Mouse (Mus musculus) bone marrow, adult 2 months (tissue): ENCODE measurements around the gene Tmem256. TPM values are rescaled to one million over a fixed set of nuclear protein-coding genes. Genes with fewer than 3 reads are reported as not detected.

Experiments
- H3K27ac ChIP-seq: fragments of 200-500 bp; 2 replicates; pipeline ENCODE4 v1.5.1; 2012; ENCODE audit warnings: low read depth, mild to moderate bottlenecking, control low read depth, inconsistent platforms, low read length; ENCODE audit not compliant: control insufficient read depth, poor library complexity, insufficient read depth
- H3K4me1 ChIP-seq: fragments of 200-500 bp; 2 replicates; pipeline ENCODE4 v1.6.1; 2011; ENCODE audit warnings: low read length; ENCODE audit not compliant: control insufficient read depth, insufficient read depth
- H3K4me3 ChIP-seq: fragments of 200-500 bp; replicated peaks from 2 replicates; pipeline ENCODE3; 2011; ENCODE audit warnings: mild to moderate bottlenecking, low read depth, low read length, control low read depth; ENCODE audit not compliant: control insufficient read depth
- CTCF ChIP-seq: fragments of 200-500 bp; IDR thresholded peaks from 2 replicates; pipeline ENCODE4 v1.5.1; 2011; ENCODE audit warnings: low read length, control low read depth; ENCODE audit not compliant: control insufficient read depth, insufficient read depth
- POLR2A ChIP-seq: fragments of 200-500 bp; IDR thresholded peaks from 2 replicates; pipeline ENCODE4 v1.6.1; 2011; ENCODE audit warnings: low read depth, mild to moderate bottlenecking, control low read depth, low read length, borderline replicate concordance; ENCODE audit not compliant: control insufficient read depth
- WGBS: fragments of 180-500 bp; shearing (Covaris S2); methylation state at CpG from one replicate; pipeline ENCODE4 v1.1.7; 2018; 5-methylcytosine and 5-hydroxymethylcytosine counted together
- polyA plus RNA-seq: library from polyadenylated mRNA; stranded (reverse); fragments of >200 nt; gene quantifications from 2 replicates; pipeline ENCODE4 v1.2.4, GENCODE M21; 2011; ENCODE audit warnings: low replicate concordance; ENCODE audit not compliant: missing spikeins, insufficient read depth, insufficient read length

The Tmem256 gene
- polyA plus RNA-seq, 1 experiment: 202 TPM

DNA sequence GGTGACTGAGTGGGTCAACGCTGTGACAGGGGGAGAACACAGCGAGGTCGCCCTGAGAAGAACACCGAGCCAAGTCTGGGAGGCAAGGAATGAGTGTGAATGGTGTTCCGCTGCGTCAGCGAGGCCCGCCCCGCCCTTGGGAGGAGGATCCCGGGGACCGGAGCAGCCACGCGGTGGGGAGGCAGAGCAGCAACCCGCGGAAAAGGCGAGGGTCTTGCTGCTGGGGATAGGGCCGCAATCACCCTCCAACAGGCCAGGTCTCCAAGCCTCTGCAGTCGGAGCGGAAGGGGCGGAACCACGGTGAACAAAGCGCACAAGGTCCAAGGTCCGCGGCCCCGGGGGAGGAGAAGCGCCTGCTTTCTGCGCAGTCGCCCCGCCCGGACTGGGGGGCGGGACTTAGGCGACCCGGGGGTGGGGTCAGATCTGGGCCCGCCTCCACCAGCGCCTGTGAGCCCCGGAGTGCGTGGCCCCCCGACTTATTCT is 7.9 kb downstream of the Tmem256 start, which contains the start of gene Plscr3:
Gene Plscr3 (plus strand): TSS at position 179 of the 483 bp plus-strand sequence.
- Histone ChIP-seq H3K4me1 (peaks cover 18% of the 10 kb centered on the region), H3K4me3 (peak within 1 kb of the TSS; percentile 85), H3K27ac (peak within 1 kb of the TSS; percentile 82)
- TF ChIP-seq POLR2A (peak; percentile 89), CTCF (no peak)
- under 1% methylated on average over 38 of the region's 38 CpGs for WGBS

GRCm38 (mm10) chr11:69846738-69847688 is 8.7 kb downstream of the Tmem256 start:
- H3K4me3 ChIP-seq: peak overlapping the region; percentile 85
- WGBS: 6% methylated on average over 37 of the region's 37 CpGs
- TF ChIP-seq CTCF (no peak), POLR2A (0 out of 2 replicates have a peak, but pooled peaks have one; percentile 38)
- peaks cover 21% of the 10 kb centered on the region for H3K4me1 ChIP-seq
- H3K27ac ChIP-seq: peak overlapping the region; percentile 70

GRCm38 (mm10) chr11:69848021-69848420 is 9.7 kb downstream of the Tmem256 start:
- Histone ChIP-seq H3K4me1 (peaks cover 21% of the 10 kb centered on the region), H3K27ac (no peak overlapping the region; the same call in 1 of the 2 replicates), H3K4me3 (no peak overlapping the region)
- TF ChIP-seq CTCF: no peak
- TF ChIP-seq POLR2A: no peak
- 92% methylated on average over 6 of the region's 6 CpGs for WGBS

DNA sequence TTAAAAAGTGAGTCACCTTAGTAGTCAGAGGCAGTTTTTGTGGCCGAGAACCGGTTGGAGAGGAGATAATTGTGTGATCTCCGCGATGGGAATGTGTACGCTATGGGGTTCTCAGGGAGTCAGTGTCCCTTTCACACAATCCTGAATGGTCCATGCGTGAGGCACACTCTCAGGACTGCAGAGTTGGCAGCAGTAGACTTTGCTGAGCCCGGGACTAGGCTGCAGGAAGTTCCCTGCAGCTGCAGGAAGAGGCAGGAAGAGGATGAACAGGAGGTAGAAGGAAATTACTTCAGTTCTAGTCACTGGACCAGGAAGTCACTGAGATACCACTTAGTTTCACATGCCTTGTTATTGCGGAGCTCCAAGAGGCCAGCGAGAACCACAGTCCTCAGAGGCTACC is 10.8 kb downstream of the Tmem256 start:
- WGBS: 52% methylated on average over 9 of the region's 9 CpGs
- TF ChIP-seq POLR2A: no peak
- TF ChIP-seq CTCF: no peak
- Histone ChIP-seq H3K4me3 (no peak overlapping the region), H3K27ac (peak overlapping the region; percentile 69), H3K4me1 (peaks cover 21% of the 10 kb centered on the region)

DNA sequence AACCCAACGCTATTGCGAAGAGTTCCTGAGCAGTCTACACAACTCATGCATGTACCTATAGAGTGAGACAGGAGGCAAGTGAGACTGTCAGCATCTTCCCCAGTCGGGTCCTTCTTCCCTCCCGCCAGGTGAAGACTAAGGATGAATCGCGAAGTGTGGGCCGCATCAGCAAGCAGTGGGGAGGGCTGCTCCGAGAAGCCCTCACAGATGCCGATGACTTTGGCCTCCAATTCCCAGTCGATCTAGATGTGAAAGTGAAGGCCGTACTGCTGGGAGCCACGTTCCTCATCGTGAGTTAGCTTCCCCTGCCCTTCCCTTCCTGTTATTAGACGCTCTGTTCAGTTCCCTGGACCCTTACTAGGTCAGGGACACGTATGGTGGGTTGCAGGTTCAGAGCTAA is 11.6 kb downstream of the Tmem256 start:
- Histone ChIP-seq H3K4me1 (peaks cover 21% of the 10 kb centered on the region), H3K27ac (peak overlapping the region; percentile 25; the same call in 1 of the 2 replicates), H3K4me3 (no peak overlapping the region)
- TF ChIP-seq CTCF (no peak), POLR2A (no peak)
- WGBS: 66% methylated on average over 15 of the region's 15 CpGs

- H3K4me3 ChIP-seq: no peak overlapping the region
- H3K4me1 ChIP-seq: peaks cover 21% of the 10 kb centered on the region
- no peak for TF ChIP-seq POLR2A
- TF ChIP-seq CTCF: no peak
- H3K27ac ChIP-seq: peak overlapping the region; percentile 50
- WGBS: 10% methylated on average over 8 of the region's 8 CpGs
These were observed 12.4 kb downstream of the Tmem256 start for GRCm38 (mm10) chr11:69850754-69851153.

GRCm38 (mm10) chr11:69853994-69854393 is 15.7 kb downstream of the Tmem256 start:
- no peak for TF ChIP-seq POLR2A
- no peak for TF ChIP-seq CTCF
- WGBS: 20% methylated on average over 7 of the region's 7 CpGs
- Histone ChIP-seq H3K4me3 (peak overlapping the region; percentile 15), H3K27ac (peak overlapping the region; percentile 86), H3K4me1 (peaks cover 18% of the 10 kb centered on the region)

DNA sequence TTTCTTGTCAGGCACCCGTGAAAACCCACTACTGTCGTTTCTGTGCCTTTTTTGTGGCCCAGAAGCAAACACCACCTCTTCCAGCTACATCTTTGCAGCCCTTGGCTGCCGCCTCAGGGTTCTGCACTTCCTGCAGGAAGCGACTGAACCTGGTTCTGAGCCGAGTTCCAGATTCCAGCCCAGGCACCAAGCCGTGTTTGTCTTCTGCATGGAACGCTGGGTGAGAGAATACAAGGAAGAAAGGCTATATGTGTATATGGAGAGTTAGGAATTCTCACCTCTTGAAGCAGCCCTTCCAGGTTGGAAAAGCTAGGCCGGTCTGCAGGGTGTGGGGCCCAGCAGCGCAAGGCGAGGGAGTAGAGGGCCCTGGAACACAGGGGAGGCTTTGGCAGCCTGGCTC is 16.4 kb downstream of the Tmem256 start:
- Histone ChIP-seq H3K4me1 (peaks cover 13% of the 10 kb centered on the region), H3K4me3 (no peak overlapping the region)

More for the DNA sequence above, 16.4 kb downstream of the Tmem256 start:
- no peak for TF ChIP-seq CTCF
- TF ChIP-seq POLR2A: no peak
- 45% methylated on average over 10 of the region's 10 CpGs for WGBS
- peak overlapping the region; percentile 86 for H3K27ac ChIP-seq
